Mouse (Mus musculus) left cerebral cortex, adult 11 months (tissue): Measurements from ENCODE around the gene Cybb.
"Not testable (repeated sequence)": the region's sequence is repeated elsewhere in the genome, so short reads cannot be mapped to it uniquely, and the experiment has no call there.

Experiments used
- DNase-seq: peaks from one replicate; pipeline ENCODE4 v3.0.0; 2022; ENCODE audit warnings: low spot score

Cybb gene

GRCm38 (mm10) chrX:9487671-9488070 lies at the start of gene Cybb:
TSS of gene Cybb (minus strand) at chrX:9487771.
- no peak for DNase-seq

DNA sequence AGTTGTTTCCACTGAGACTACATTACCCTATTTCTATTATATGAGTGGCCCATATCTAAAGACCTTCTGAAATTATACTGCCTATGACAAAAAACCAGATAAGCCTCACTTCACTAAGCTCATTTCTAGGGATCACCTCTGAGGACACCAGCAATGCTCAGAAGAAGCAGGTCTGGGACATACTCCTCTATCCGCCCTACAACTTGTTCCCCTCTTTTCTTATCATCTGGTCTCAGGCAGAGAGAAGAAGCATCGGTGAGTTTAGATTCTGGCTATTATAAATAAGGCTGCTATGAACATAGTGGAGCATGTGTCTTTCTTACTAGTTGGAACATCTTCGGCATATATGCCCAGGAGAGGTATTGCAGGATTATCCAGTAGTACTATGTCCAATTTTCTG lies 49.3 kb upstream of the Cybb start:
- DNase-seq, result no peak

GRCm38 (mm10) chrX:9519969-9520368 lies 32.4 kb upstream of the Cybb start:
- DNase-seq, result peak; percentile 16

GRCm38 (mm10) chrX:9517531-9517930 lies 30.0 kb upstream of the Cybb start:
- not testable (repeated sequence) for DNase-seq

DNA sequence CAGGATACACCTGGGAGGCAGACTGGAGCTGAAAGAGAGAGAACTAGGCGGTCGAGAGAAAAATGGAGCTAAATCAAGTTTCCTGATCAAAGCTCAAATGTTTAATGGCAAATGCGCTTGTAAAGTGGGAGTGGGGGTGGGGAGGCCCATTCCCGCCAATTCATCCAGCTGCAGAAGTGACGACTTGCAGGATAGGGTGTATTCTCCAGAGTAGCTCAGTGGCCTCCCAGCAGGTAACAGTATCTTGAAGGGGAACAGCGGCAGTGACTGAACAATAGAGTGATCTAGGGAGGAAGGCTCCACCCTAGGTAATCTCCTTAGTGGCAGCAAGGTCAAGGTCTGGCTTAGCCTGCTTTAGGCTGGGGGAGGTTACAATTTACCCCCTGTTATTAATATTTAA lies 12.5 kb downstream of the Cybb start:
- DNase-seq, result not testable (repeated sequence)

DNA sequence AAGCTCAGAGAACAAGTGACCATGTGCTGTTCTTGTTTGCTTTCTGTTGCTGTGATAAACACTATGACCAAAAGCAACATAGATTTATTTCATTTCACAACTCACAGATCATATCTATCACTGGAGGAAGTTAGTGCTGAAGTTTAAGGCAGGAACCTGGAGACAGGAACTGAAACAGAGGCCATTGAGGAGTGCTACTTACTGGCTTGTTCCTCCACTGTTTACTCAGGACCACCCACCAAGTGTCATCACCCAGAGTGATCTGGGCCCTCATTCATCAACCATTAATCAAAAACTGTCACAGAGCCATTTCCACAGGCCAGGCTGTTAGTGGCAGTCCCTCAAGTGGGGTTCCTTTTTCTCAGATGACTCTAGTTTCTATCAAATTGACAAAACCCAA lies 13.1 kb downstream of the Cybb start:
- DNase-seq, result no peak

GRCm38 (mm10) chrX:9473768-9474167 lies 13.8 kb downstream of the Cybb start:
- no peak for DNase-seq

- DNase-seq, result no peak
These were observed 16.7 kb downstream of the Cybb start for GRCm38 (mm10) chrX:9470811-9471388.

DNA sequence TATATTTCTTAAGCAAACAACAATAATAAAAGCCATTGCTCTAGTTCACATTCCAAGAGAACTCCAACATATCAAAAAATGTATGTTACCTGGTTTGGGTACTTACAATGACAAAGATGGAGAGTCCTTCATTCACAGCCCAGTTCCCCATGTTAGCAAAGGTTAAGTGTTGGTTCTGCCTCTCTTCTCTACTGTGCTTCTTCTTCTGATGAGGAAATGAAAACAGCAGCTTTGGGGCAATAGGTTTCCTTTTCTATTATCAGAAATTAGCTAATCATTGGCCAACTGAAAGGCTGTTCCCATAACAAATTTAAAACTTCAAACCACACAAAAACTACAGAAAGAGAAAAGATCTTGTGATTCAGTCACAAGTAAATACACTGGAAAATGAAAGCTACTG lies 18.5 kb downstream of the Cybb start:
- DNase-seq, result no peak

DNA sequence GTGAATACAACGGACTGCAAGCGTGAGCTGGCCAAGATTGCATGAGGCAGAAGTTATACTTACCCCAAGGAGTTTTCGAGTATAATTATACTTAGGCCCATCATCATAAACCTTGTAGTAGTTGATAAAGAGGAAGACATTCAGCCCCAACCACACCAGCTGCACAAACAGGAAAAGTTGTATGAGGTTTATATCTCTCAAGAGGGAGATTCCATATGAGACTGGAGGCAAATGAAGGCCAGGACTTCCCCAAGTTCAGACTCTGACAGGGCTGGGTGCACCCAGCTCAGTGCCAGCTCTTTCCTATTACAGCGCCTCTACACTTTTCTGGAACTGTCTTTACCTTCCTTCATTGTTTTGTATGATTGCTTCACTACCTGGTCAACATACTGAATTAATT lies 20.6 kb downstream of the Cybb start:
- DNase-seq, result no peak

DNA sequence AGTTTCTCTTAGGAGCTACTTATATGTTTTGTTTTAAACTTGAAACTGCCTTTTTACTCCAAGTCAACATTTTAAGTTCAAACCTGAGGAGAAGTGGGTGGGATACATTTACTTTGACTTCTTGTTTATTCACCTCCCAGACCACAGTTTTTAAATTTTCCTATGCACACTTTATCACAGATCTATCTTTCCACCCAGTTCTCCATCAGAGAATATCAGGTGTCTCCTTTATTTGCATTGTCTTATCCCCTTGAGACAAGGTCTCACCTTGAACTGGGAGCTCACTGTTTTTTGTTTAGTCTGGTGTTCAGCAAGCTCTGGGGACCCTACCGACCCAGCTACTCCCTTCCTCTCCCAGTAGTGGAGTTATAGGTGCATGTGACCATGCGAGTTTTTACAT lies 21.7 kb downstream of the Cybb start:
- DNase-seq, result no peak

GRCm38 (mm10) chrX:9462671-9463070 lies 24.9 kb downstream of the Cybb start:
- no peak for DNase-seq

DNA sequence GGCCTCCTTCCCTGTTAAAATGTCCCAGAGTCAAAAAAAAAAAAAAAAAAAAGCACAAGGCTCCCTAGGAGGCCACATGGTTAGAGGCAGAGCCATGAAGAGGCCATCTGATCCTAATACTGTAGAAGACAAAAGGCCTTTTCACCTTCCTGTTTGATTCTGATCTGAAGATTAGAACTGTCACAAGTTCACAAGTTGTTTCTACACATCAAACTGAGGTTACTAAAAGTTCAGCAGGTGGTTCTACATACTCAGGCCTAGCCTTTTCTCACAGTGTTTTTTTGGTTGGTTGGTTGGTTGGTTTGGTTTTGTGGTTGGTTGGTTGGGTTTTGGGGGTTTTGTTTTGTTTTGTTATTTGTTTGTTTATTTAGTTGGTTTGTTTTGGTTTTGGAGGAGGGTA lies 26.2 kb downstream of the Cybb start:
- DNase-seq, result no peak

DNA sequence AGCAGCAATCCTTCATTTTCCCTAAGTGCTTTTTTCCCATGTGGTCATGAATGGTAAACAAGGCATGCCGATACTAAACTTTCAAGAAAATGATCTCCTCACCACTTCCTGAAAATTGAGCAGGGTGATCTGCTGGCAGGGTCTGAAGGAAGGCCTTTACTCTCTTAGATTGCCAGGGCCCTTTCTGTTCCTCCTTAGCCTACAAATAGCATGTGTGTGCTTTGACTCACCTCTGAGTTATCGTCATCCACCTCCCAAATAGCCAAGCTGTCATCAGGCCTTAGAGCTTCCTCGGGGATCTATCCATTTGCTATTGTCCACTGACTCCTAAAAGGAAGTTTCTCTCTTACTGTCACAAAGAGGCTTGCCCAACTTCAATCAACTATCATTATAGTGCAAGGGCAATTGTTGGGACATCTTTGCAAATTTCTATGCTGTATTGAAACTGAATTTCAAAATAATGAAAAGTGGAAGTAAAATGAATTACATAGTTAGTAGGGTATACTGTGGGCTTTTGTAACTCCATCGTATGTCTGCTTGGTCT lies 27.1 kb downstream of the Cybb start:
- no peak for DNase-seq

- no peak for DNase-seq
These were observed 35.2 kb downstream of the Cybb start for GRCm38 (mm10) chrX:9452375-9452774.

GRCm38 (mm10) chrX:9447284-9447683 lies 40.3 kb downstream of the Cybb start:
- DNase-seq, result no peak

DNA sequence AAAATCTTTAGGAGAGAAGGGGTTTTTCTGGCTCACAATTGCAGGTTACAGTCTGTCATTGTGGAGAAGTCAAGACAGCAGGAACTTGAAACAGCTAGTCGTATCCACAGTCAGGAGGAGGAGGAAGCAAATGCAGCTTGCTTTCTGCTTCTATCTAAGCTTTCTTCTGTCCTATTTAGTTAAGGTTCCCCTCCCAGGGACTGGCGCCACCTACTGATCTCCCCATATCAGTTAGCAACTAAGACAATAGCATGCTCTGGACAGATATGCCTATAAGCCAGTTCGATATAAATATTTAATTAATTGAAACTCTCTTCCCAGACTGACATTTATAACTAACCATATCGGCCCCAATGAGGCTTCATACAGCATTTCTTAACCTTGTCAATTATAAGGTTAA lies 46.5 kb downstream of the Cybb start:
- no peak for DNase-seq

DNA sequence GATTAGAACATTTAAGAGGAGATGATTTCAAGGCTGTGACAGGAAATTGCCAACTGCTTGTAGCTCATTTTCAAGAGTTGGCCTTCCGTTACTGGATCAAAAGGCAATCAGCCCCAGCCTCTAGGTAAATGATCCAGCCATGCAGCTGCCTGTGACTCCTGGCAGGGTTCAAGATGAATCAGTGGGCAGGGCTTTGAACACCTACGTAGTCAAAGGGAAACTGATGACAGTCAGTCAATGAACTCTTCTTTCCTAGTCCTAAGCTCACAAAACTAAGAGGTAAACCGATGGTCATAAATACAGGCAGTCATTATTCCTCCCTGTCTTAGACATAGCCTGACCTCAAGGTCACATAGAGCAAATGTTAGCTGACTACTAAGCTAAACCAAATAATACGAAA lies 47.0 kb downstream of the Cybb start:
- no peak for DNase-seq

- no peak for DNase-seq
These were observed 48.3 kb downstream of the Cybb start for GRCm38 (mm10) chrX:9439257-9439656.

GRCm38 (mm10) chrX:9413889-9414288 lies 73.7 kb downstream of the Cybb start:
- no peak for DNase-seq
